9 mouse cellular contexts compared by ENCODE assay signal in the genomic region with DNA sequence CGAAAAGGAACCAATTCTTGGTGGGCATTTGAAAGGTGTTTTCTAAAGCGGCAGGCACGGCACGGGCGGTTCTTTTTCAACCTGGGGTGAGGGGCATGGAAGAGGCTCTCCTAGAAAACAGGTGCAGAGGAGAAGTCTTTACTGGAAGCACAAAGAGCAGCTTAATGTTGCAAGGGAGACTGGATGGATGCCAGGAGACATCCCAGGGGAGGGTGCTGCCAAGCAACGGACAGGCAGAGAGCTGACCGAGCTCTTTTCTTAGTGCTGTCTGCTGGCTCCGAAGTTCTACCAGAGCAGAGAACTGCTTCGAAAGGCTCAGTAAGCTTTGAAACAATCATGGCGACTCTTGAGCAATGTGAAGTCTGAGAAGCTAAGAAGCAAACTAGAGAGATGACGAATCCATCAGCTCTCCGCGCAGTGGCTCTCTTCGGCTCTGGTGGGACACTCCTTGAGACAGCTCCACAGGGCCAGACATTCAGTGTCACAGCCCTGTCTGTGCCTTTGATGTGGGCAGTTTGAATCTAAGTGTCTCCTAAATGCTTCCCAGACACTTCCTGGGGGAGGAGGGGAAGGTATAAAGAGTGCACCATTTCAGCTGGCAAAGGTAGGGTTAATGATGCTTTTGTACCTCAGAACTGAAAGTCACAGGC. TPM values are rescaled to one million over a fixed set of nuclear protein-coding genes. Genes with fewer than 3 reads are reported as not detected.
DNase-seq lines count a peak whose midpoint lies in the region; ATAC-seq and TF ChIP-seq lines count a peak whose summit lies in the region.
"Had no signal": no experiment of that assay in that cellular context is flagged by ENCODE, and none has a peak within 500 bp of the region (broad histone marks: within the 10 kb centered on the region; RNA-seq: fewer than 3 reads in every experiment).

No protein-coding gene starts in this region.

- H3K9me3 ChIP-seq in embryonic facial prominence, embryonic 13.5 days = no peaks in the 10 kb centered on the region
- H3K9me3 ChIP-seq in heart, embryonic 14.5 days (ENCODE audit: control insufficient read depth, low read length) = no peaks in the 10 kb centered on the region
- no peaks in the 10 kb centered on the region for H3K9me3 ChIP-seq in midbrain, embryonic 14.5 days (ENCODE audit: control insufficient read depth, low read length)

- TF ChIP-seq CTCF in spleen, adult 2 months (IDR thresholded peaks at IDR 0.05; ENCODE audit: extremely low read depth, insufficient read depth, insufficient read length, insufficient replicate concordance) = no peak

- no peak overlapping the region for H3K4me3 ChIP-seq in spleen, adult 2 months (ENCODE audit: extremely low read depth, insufficient read depth, insufficient read length)
- no peak overlapping the region for H3K4me3 ChIP-seq in embryonic facial prominence, embryonic 13.5 days
- H3K4me3 ChIP-seq in heart, embryonic 14.5 days (ENCODE audit: control insufficient read depth in 1 of 2, insufficient read depth in 1 of 2, low read depth in 1 of 2, low read length in 2 of 2) = no peak overlapping the region
- peak overlapping the region; percentile 17 for H3K4me3 ChIP-seq in midbrain, embryonic 14.5 days (replicated peaks; ENCODE audit: low read depth, low read length)

- 87% methylated on average over 14 of the region's 14 CpGs for WGBS in spleen, adult 2 months
- WGBS in embryonic facial prominence, embryonic 13.5 days = 53% methylated on average over 14 of the region's 14 CpGs
- whole genome bisulfite sequencing in heart, embryonic 14.5 days = 53% methylated on average over 14 of the region's 14 CpGs
- 16% methylated on average over 14 of the region's 14 CpGs for WGBS in midbrain, embryonic 14.5 days

- DNase-seq in spleen, adult 2 months (ENCODE audit: low read depth in 1 of 2, low spot score in 2 of 2) = no peak
- DNase-seq in spleen, adult 12 weeks (ENCODE audit: low spot score) = no peak
- peak; percentile 91 for DNase-seq in kidney, postnatal 10 days
- peak; percentile 92 for DNase-seq in midbrain, embryonic 14.5 days
- no peak for DNase-seq in T-cell, adult 2 months (ENCODE audit: low spot score)
- no peak for DNase-seq in yolk sac, embryonic 10.5 days (ENCODE audit: low spot score)

- ATAC-seq in embryonic facial prominence, embryonic 13.5 days (ENCODE audit: insufficient number of reproducible peaks, insufficient read depth, low FRiP score, low TSS enrichment, low read depth) = no peak; the same call in 1 of the 2 replicates
- no peak for ATAC-seq in heart, embryonic 14.5 days (ENCODE audit: insufficient number of reproducible peaks, insufficient read depth, low FRiP score, low read depth)
- ATAC-seq in midbrain, embryonic 14.5 days (ENCODE audit: low FRiP score, low TSS enrichment) = peak; percentile 74; the same call in 1 of the 2 replicates

- H3K4me1 ChIP-seq in spleen, adult 2 months (ENCODE audit: control insufficient read depth, insufficient read depth, insufficient read length) = 0 out of 2 replicates have a peak, but pooled peaks cover 3% of the 10 kb centered on the region
- peaks cover 33% of the 10 kb centered on the region for H3K4me1 ChIP-seq in embryonic facial prominence, embryonic 13.5 days
- peaks cover 17 to 28% of the 10 kb centered on the region in 2 experiments for H3K4me1 ChIP-seq in heart, embryonic 14.5 days (ENCODE audit: control insufficient read depth in 2 of 2, insufficient read depth in 2 of 2, low read length in 2 of 2)
- peaks cover 50% of the 10 kb centered on the region for H3K4me1 ChIP-seq in midbrain, embryonic 14.5 days (ENCODE audit: control insufficient read depth, insufficient read depth, low read length)

- peak overlapping the region; percentile 25; the same call in 1 of the 2 replicates for H3K27ac ChIP-seq in spleen, adult 2 months (ENCODE audit: insufficient read depth, low read length)
- H3K27ac ChIP-seq in embryonic facial prominence, embryonic 13.5 days = peak overlapping the region; percentile 77
- H3K27ac ChIP-seq in heart, embryonic 14.5 days (replicated peaks in 1 of 2; ENCODE audit: control insufficient read depth in 1 of 2, insufficient read depth in 1 of 2, low read depth in 2 of 2, low read length in 2 of 2) = peak overlapping the region; percentile 78 to 85
- H3K27ac ChIP-seq in midbrain, embryonic 14.5 days (replicated peaks; ENCODE audit: low read depth, low read length) = peak overlapping the region; percentile 92
- H3K27ac ChIP-seq: macrophage had no signal

- no peak for TF ChIP-seq POLR2A in spleen, adult 2 months (IDR thresholded peaks at IDR 0.05; ENCODE audit: low read depth, low read length)

- H3K27me3 ChIP-seq in spleen, adult 2 months (ENCODE audit: control insufficient read depth, insufficient read depth, low read length) = no peaks in the 10 kb centered on the region
- no peaks in the 10 kb centered on the region for H3K27me3 ChIP-seq in embryonic facial prominence, embryonic 13.5 days
- no peaks in the 10 kb centered on the region for H3K27me3 ChIP-seq in heart, embryonic 14.5 days (ENCODE audit: control insufficient read depth, insufficient read depth, low read length)
- no peaks in the 10 kb centered on the region for H3K27me3 ChIP-seq in midbrain, embryonic 14.5 days (ENCODE audit: control insufficient read depth, insufficient read depth, low read length)

- no peaks in the 10 kb centered on the region for H3K36me3 ChIP-seq in spleen, adult 2 months (ENCODE audit: control insufficient read depth, insufficient read depth, low read length)
- H3K36me3 ChIP-seq in embryonic facial prominence, embryonic 13.5 days = no peaks in the 10 kb centered on the region
- no peaks in the 10 kb centered on the region for H3K36me3 ChIP-seq in heart, embryonic 14.5 days (ENCODE audit: control insufficient read depth, insufficient read depth, low read length)
- H3K36me3 ChIP-seq in midbrain, embryonic 14.5 days (ENCODE audit: control insufficient read depth, insufficient read depth, low read length) = no peaks in the 10 kb centered on the region

- peak overlapping the region; percentile 40 for H3K4me2 ChIP-seq in embryonic facial prominence, embryonic 13.5 days
- H3K4me2 ChIP-seq in heart, embryonic 14.5 days (ENCODE audit: low read length) = peak overlapping the region; percentile 32
- peak overlapping the region; percentile 58 for H3K4me2 ChIP-seq in midbrain, embryonic 14.5 days (ENCODE audit: low read length)

- H3K9ac ChIP-seq in embryonic facial prominence, embryonic 13.5 days = peak overlapping the region; percentile 7; the same call in 1 of the 2 replicates
- peak overlapping the region; percentile 8 for H3K9ac ChIP-seq in heart, embryonic 14.5 days (ENCODE audit: low read length)
- peak overlapping the region; percentile 45 for H3K9ac ChIP-seq in midbrain, embryonic 14.5 days (replicated peaks; ENCODE audit: low read length)

RNA-seq across cellular contexts. Expression of a gene that starts 24.4 kb away (rescaled TPM):
- polyA plus RNA-seq in spleen, adult 2 months (2012; rRNA removed) = 116 and 126 TPM in 2 replicates
- 1,291 and 1,480 TPM in 2 replicates for polyA plus RNA-seq in embryonic facial prominence, embryonic 13.5 days (2015; fragmentation: Nextera tagmentation; extraction: Ambion mirVana)
- 790 and 917 TPM in 2 replicates for polyA plus RNA-seq in heart, embryonic 14.5 days (2014; fragmentation: Nextera tagmentation; extraction: Ambion mirVana)
- 17,220 and 18,751 TPM in 2 replicates for polyA plus RNA-seq in midbrain, embryonic 14.5 days (2014; fragmentation: Nextera tagmentation; extraction: Ambion mirVana)

RNA-seq across cellular contexts. Expression of a gene that starts 24.5 kb away (rescaled TPM):
- polyA plus RNA-seq in spleen, adult 2 months (2012; rRNA removed) = 16.3 and 63.6 TPM in 2 replicates
- not detected in 2 replicates for polyA plus RNA-seq in embryonic facial prominence, embryonic 13.5 days (2015; fragmentation: Nextera tagmentation; extraction: Ambion mirVana)
- not detected in 2 replicates for polyA plus RNA-seq in heart, embryonic 14.5 days (2014; fragmentation: Nextera tagmentation; extraction: Ambion mirVana)
- polyA plus RNA-seq in midbrain, embryonic 14.5 days (2014; fragmentation: Nextera tagmentation; extraction: Ambion mirVana) = not detected in 2 replicates

RNA-seq across cellular contexts. Expression of a gene that starts 43.5 kb away (rescaled TPM):
- 694 and 1,212 TPM in 2 replicates for polyA plus RNA-seq in spleen, adult 2 months (2012; rRNA removed)
- 1,422 and 1,651 TPM in 2 replicates for polyA plus RNA-seq in embryonic facial prominence, embryonic 13.5 days (2015; fragmentation: Nextera tagmentation; extraction: Ambion mirVana)
- 1,494 and 1,560 TPM in 2 replicates for polyA plus RNA-seq in heart, embryonic 14.5 days (2014; fragmentation: Nextera tagmentation; extraction: Ambion mirVana)
- 1,095 and 1,120 TPM in 2 replicates for polyA plus RNA-seq in midbrain, embryonic 14.5 days (2014; fragmentation: Nextera tagmentation; extraction: Ambion mirVana)

RNA-seq across cellular contexts. Expression of a gene that starts 51.8 kb away (rescaled TPM):
- polyA plus RNA-seq in spleen, adult 2 months (2012; rRNA removed) = 119 and 126 TPM in 2 replicates
- polyA plus RNA-seq in embryonic facial prominence, embryonic 13.5 days (2015; fragmentation: Nextera tagmentation; extraction: Ambion mirVana) = 109 and 124 TPM in 2 replicates
- polyA plus RNA-seq in heart, embryonic 14.5 days (2014; fragmentation: Nextera tagmentation; extraction: Ambion mirVana) = 143 and 146 TPM in 2 replicates
- polyA plus RNA-seq in midbrain, embryonic 14.5 days (2014; fragmentation: Nextera tagmentation; extraction: Ambion mirVana) = 13.5 and 24.8 TPM in 2 replicates

RNA-seq across cellular contexts. Expression of a gene that starts 59.9 kb away (rescaled TPM):
- polyA plus RNA-seq in spleen, adult 2 months (2012; rRNA removed) = 112 and 191 TPM in 2 replicates
- polyA plus RNA-seq in embryonic facial prominence, embryonic 13.5 days (2015; fragmentation: Nextera tagmentation; extraction: Ambion mirVana) = 26.8 and 27.8 TPM in 2 replicates
- 3.5 and 5.7 TPM in 2 replicates for polyA plus RNA-seq in heart, embryonic 14.5 days (2014; fragmentation: Nextera tagmentation; extraction: Ambion mirVana)
- polyA plus RNA-seq in midbrain, embryonic 14.5 days (2014; fragmentation: Nextera tagmentation; extraction: Ambion mirVana) = 11.2 and 19.4 TPM in 2 replicates

Comparison
In these comparisons a context has a peak if more than half of its experiments do, and no peak if none do; other contexts are left out.
1. DNase-seq: peak in kidney, postnatal 10 days (single experiment) and midbrain, embryonic 14.5 days (single experiment); none in spleen, adult 2 months (0 of 2), spleen, adult 12 weeks (single experiment), T-cell, adult 2 months (single experiment) and yolk sac, embryonic 10.5 days (single experiment).
2. H3K27ac ChIP-seq: peak in every context shown above with its lines; median percentile 92 in midbrain, embryonic 14.5 days; 82 in heart, embryonic 14.5 days; 77 in embryonic facial prominence, embryonic 13.5 days; 25 in spleen, adult 2 months.
3. RNA of a gene that starts 24.4 kb away (polyA plus RNA-seq): 17,220 to 18,751 TPM in midbrain, embryonic 14.5 days; 1,291 to 1,480 TPM in embryonic facial prominence, embryonic 13.5 days, 790 to 917 TPM in heart, embryonic 14.5 days and 116 to 126 TPM in spleen, adult 2 months; every median in the first group is over 10 times any median in the second.
4. RNA of a gene that starts 24.5 kb away (polyA plus RNA-seq): 16.3 to 63.6 TPM in spleen, adult 2 months; not detected in embryonic facial prominence, embryonic 13.5 days, not detected in heart, embryonic 14.5 days and not detected in midbrain, embryonic 14.5 days; every median in the first group is over 10 times any median in the second.
5. Peak in every context shown above with its lines, with median percentiles within 50 percentile points of each other: H3K4me2 ChIP-seq and H3K9ac ChIP-seq.